Mouse (Mus musculus) erythroid progenitor cell, adult 5-6 weeks (primary cell): ENCODE measurements around the gene Slc2a4. TPM values are rescaled to one million over a fixed set of nuclear protein-coding genes. Genes with fewer than 3 reads are reported as not detected.
A peak's percentile ranks its signal among the peaks of the same experiment; 100 is the strongest.
"Not testable (repeated sequence)": the region's sequence is repeated elsewhere in the genome, so short reads cannot be mapped to it uniquely, and the experiment has no call there.

Experiments used
- ATAC-seq: replicated peaks from 2 replicates; pipeline ENCODE4 v1.8.0; 2016; ENCODE audit warnings: moderate number of reproducible peaks, mild to moderate bottlenecking, moderate TSS enrichment, inconsistent platforms; ENCODE audit not compliant: poor library complexity, low FRiP score, severe bottlenecking
- total RNA-seq, 2 experiments: library from RNA; stranded (forward) in 1 of 2; stranded (reverse) in 1 of 2; fragments of 150-400 nt in 1 of 2; fragments of 186-747, 209-891 nt in 1 of 2; gene quantifications; 2 replicates each; pipeline versions ENCODE4 v1.2.3 to v1.2.4; 2015 to 2017; ENCODE audit warnings: low replicate concordance in 2 of 2

Slc2a4 gene
- total RNA-seq, 2 experiments from 2014 or later: 94.7 to 613 TPM

- ATAC-seq: no peak
Measured at GRCm38 (mm10) chr11:69976271-69976670, 28.3 kb upstream of the Slc2a4 start.

- no peak for ATAC-seq
Measured at GRCm38 (mm10) chr11:69974907-69975306, 26.9 kb upstream of the Slc2a4 start.

GRCm38 (mm10) chr11:69970775-69971174, 22.8 kb upstream of the Slc2a4 start:
- ATAC-seq: no peak

GRCm38 (mm10) chr11:69970222-69970621, 22.2 kb upstream of the Slc2a4 start:
- no peak for ATAC-seq

- ATAC-seq: no peak
Measured at GRCm38 (mm10) chr11:69968793-69969192, 20.8 kb upstream of the Slc2a4 start.

- no peak for ATAC-seq
Measured at GRCm38 (mm10) chr11:69966860-69967517, 19.0 kb upstream of the Slc2a4 start.

GRCm38 (mm10) chr11:69966006-69966859, 18.2 kb upstream of the Slc2a4 start:
- no peak for ATAC-seq

- ATAC-seq: no peak
Measured at GRCm38 (mm10) chr11:69965271-69966005, 17.4 kb upstream of the Slc2a4 start.

- no peak for ATAC-seq
Measured at GRCm38 (mm10) chr11:69964650-69965270, 16.8 kb upstream of the Slc2a4 start, which contains the start of gene Cldn7. Cldn7 (plus strand) TSS chr11:69964779.

GRCm38 (mm10) chr11:69961841-69962240, 13.9 kb upstream of the Slc2a4 start:
- ATAC-seq: no peak

GRCm38 (mm10) chr11:69960616-69961015, 12.6 kb upstream of the Slc2a4 start:
- no peak for ATAC-seq

GRCm38 (mm10) chr11:69956218-69956617, 8.2 kb upstream of the Slc2a4 start:
- no peak for ATAC-seq

GRCm38 (mm10) chr11:69955618-69956017, 7.6 kb upstream of the Slc2a4 start:
- ATAC-seq: not testable (repeated sequence)

GRCm38 (mm10) chr11:69953267-69953915, 5.4 kb upstream of the Slc2a4 start:
- no peak for ATAC-seq

GRCm38 (mm10) chr11:69952274-69952673, 4.3 kb upstream of the Slc2a4 start:
- ATAC-seq: no peak

- ATAC-seq: no peak
Measured at GRCm38 (mm10) chr11:69950807-69951459, 2.9 kb upstream of the Slc2a4 start.

GRCm38 (mm10) chr11:69948763-69949150, 769 bp upstream of the Slc2a4 start:
- ATAC-seq: peak; percentile 61

GRCm38 (mm10) chr11:69947337-69948065, 487 bp downstream of the Slc2a4 start:
- ATAC-seq: peak; percentile 20
